Mouse (Mus musculus) heart, embryonic 14.5 days (tissue): Measurements from ENCODE around the gene Fbll1. TPM values are rescaled to one million over a fixed set of nuclear protein-coding genes. Genes with fewer than 3 reads are reported as not detected.

Experiments used
- ATAC-seq: fragments of 200-750 bp; cut with Nextera tagmentation; 2 replicates; pipeline ENCODE4 v1.8.0; 2017; ENCODE audit warnings: low read depth, moderate TSS enrichment; ENCODE audit not compliant: insufficient number of reproducible peaks, insufficient read depth, low FRiP score
- H3K27ac ChIP-seq, 2 experiments: fragments of 200-500 bp in 1 of 2; fragments of 300-500 bp in 1 of 2; sonication (generic) in 1 of 2; replicated peaks in 1 of 2; 2 replicates each; pipeline ENCODE4 v1.5.1; 2012 to 2014; ENCODE audit warnings: low read depth in 2 of 2, low read length in 2 of 2, control low read depth in 1 of 2, mild to moderate bottlenecking in 1 of 2, mixed read lengths in 1 of 2; ENCODE audit not compliant: control insufficient read depth in 1 of 2, insufficient read depth in 1 of 2
- H3K27me3 ChIP-seq: fragments of 300-500 bp; sonication (generic); 2 replicates; pipeline ENCODE4 v1.6.1; 2014; ENCODE audit warnings: mild to moderate bottlenecking, low read length, control low read depth; ENCODE audit not compliant: control insufficient read depth, insufficient read depth
- H3K36me3 ChIP-seq: fragments of 300-500 bp; sonication (generic); 2 replicates; pipeline ENCODE4 v1.6.1; 2014; ENCODE audit warnings: mild to moderate bottlenecking, control low read depth, low read length, mixed read lengths; ENCODE audit not compliant: control insufficient read depth, insufficient read depth
- H3K4me1 ChIP-seq, 2 experiments: fragments of 200-500 bp in 1 of 2; fragments of 300-500 bp in 1 of 2; sonication (generic) in 1 of 2; 2 replicates each; pipeline ENCODE4 v1.6.1; 2012 to 2014; ENCODE audit warnings: low read length in 2 of 2, control low read depth in 1 of 2, mixed read lengths in 1 of 2; ENCODE audit not compliant: control insufficient read depth in 2 of 2, insufficient read depth in 2 of 2
- H3K4me2 ChIP-seq: fragments of 300-500 bp; sonication (generic); 2 replicates; pipeline ENCODE4 v1.6.1; 2014; ENCODE audit warnings: mild to moderate bottlenecking, low read length
- H3K4me3 ChIP-seq, 2 experiments: fragments of 200-500 bp in 1 of 2; fragments of 300-500 bp in 1 of 2; sonication (generic) in 1 of 2; 2 replicates each; pipeline ENCODE4 v1.5.1; 2012 to 2014; ENCODE audit warnings: low read length in 2 of 2, mild to moderate bottlenecking in 2 of 2, control low read depth in 1 of 2, low read depth in 1 of 2, moderate library complexity in 1 of 2; ENCODE audit not compliant: control insufficient read depth in 1 of 2, insufficient read depth in 1 of 2
- H3K9ac ChIP-seq: fragments of 300-500 bp; sonication (generic); 2 replicates; pipeline ENCODE4 v1.6.1; 2014; ENCODE audit warnings: mild to moderate bottlenecking, low read length
- H3K9me3 ChIP-seq: fragments of 300-500 bp; sonication (generic); 2 replicates; pipeline ENCODE4 v1.6.1; 2016; ENCODE audit warnings: low read length, control low read depth; ENCODE audit not compliant: control insufficient read depth
- WGBS: fragments of 180-500 bp; shearing (Covaris S2); extraction: QIAGEN DNeasy Blood & Tissue Kit; methylation state at CpG from one replicate; pipeline ENCODE4 v1.1.7; 2014; 5-methylcytosine and 5-hydroxymethylcytosine counted together
- polyA plus RNA-seq: library from polyadenylated mRNA; unstranded; fragments of >200 nt; fragmentation: Nextera tagmentation; extraction: Ambion mirVana; gene quantifications from 2 replicates; pipeline ENCODE4 v1.2.1, GENCODE M21; 2014

Gene Fbll1
- polyA plus RNA-seq, 1 experiment from 2014 or later, result 0.14 TPM

- H3K36me3 ChIP-seq, result peaks cover 90% of the 10 kb centered on the region
- H3K4me2 ChIP-seq, result no peak overlapping the region
- no peaks in the 10 kb centered on the region for H3K9me3 ChIP-seq
- H3K27me3 ChIP-seq, result no peaks in the 10 kb centered on the region
- ATAC-seq, result no peak
- no peaks in the 10 kb centered on the region for H3K4me1 ChIP-seq
- H3K9ac ChIP-seq, result no peak overlapping the region
- no peak overlapping the region for H3K4me3 ChIP-seq
- WGBS, result 96% methylated on average over 3 of the region's 3 CpGs
- H3K27ac ChIP-seq, result no peak overlapping the region
Observed at GRCm38 (mm10) chr11:35782444-35782843, 16.2 kb downstream of the Fbll1 start.

GRCm38 (mm10) chr11:35780336-35780735, 18.3 kb downstream of the Fbll1 start:
- Histone ChIP-seq H3K27me3 (no peaks in the 10 kb centered on the region), H3K27ac (no peak overlapping the region), H3K9ac (no peak overlapping the region), H3K36me3 (peaks cover 91% of the 10 kb centered on the region), H3K4me1 (no peaks in the 10 kb centered on the region), H3K9me3 (no peaks in the 10 kb centered on the region), H3K4me2 (no peak overlapping the region), H3K4me3 (no peak overlapping the region)
- ATAC-seq, result no peak
- 90% methylated on average over 3 of the region's 3 CpGs for WGBS

GRCm38 (mm10) chr11:35776452-35776851, 22.2 kb downstream of the Fbll1 start:
- WGBS, result 88% methylated on average over 3 of the region's 3 CpGs
- Histone ChIP-seq H3K27me3 (no peaks in the 10 kb centered on the region), H3K4me2 (no peak overlapping the region), H3K4me3 (no peak overlapping the region), H3K27ac (no peak overlapping the region), H3K4me1 (no peaks in the 10 kb centered on the region; a peak in 1 of 4 replicates), H3K9me3 (no peaks in the 10 kb centered on the region), H3K9ac (no peak overlapping the region), H3K36me3 (peaks cover 52% of the 10 kb centered on the region)
- no peak for ATAC-seq

- Histone ChIP-seq H3K4me3 (no peak overlapping the region), H3K27ac (no peak overlapping the region), H3K27me3 (no peaks in the 10 kb centered on the region), H3K4me2 (no peak overlapping the region), H3K9me3 (no peaks in the 10 kb centered on the region), H3K9ac (no peak overlapping the region), H3K4me1 (peaks cover 0 to 7% of the 10 kb centered on the region in 2 experiments; a peak in 3 of 4 replicates), H3K36me3 (peaks cover 47% of the 10 kb centered on the region)
- 95% methylated on average over 3 of the region's 3 CpGs for WGBS
- ATAC-seq, result no peak
Observed at GRCm38 (mm10) chr11:35775606-35776005, 23.1 kb downstream of the Fbll1 start.

- Histone ChIP-seq H3K4me2 (peak overlapping the region; percentile 82), H3K36me3 (peaks cover under 1% of the 10 kb centered on the region), H3K27ac (no peak overlapping the region), H3K9ac (peak overlapping the region; percentile 88), H3K4me1 (peaks cover 0 to 8% of the 10 kb centered on the region in 2 experiments; a peak in 3 of 4 replicates), H3K4me3 (peak overlapping the region; percentile 75 to 100; a peak in 3 of 4 replicates), H3K27me3 (no peaks in the 10 kb centered on the region), H3K9me3 (no peaks in the 10 kb centered on the region)
- no peak for ATAC-seq
- 56% methylated on average over 9 of the region's 9 CpGs for WGBS
Observed at GRCm38 (mm10) chr11:35770741-35771504, 27.8 kb downstream of the Fbll1 start.

GRCm38 (mm10) chr11:35769746-35770437, 28.8 kb downstream of the Fbll1 start:
- Histone ChIP-seq H3K4me2 (peak overlapping the region; percentile 82), H3K4me1 (peaks cover 0 to 8% of the 10 kb centered on the region in 2 experiments; a peak in 3 of 4 replicates), H3K27ac (peak overlapping the region; percentile 84 to 98), H3K4me3 (peak overlapping the region; percentile 75 to 100), H3K27me3 (no peaks in the 10 kb centered on the region), H3K9me3 (no peaks in the 10 kb centered on the region), H3K9ac (peak overlapping the region; percentile 88), H3K36me3 (no peaks in the 10 kb centered on the region)
- WGBS, result under 1% methylated on average over 29 of the region's 41 CpGs
- peak; percentile 89 for ATAC-seq

- H3K27ac ChIP-seq, result peak within 1 kb of the TSS; percentile 84 to 98
- WGBS, result under 1% methylated on average over 46 of the region's 50 CpGs
- peaks cover 0 to 8% of the 10 kb centered on the region in 2 experiments; a peak in 3 of 4 replicates for H3K4me1 ChIP-seq
- H3K4me2 ChIP-seq, result peak within 1 kb of the TSS; percentile 82
- no peaks in the 10 kb centered on the region for H3K27me3 ChIP-seq
- no peaks in the 10 kb centered on the region for H3K36me3 ChIP-seq
- no peaks in the 10 kb centered on the region for H3K9me3 ChIP-seq
- peak within 1 kb of the TSS; percentile 75 to 100 for H3K4me3 ChIP-seq
- ATAC-seq, result peak; percentile 99
- peak within 1 kb of the TSS; percentile 88 for H3K9ac ChIP-seq
Observed at GRCm38 (mm10) chr11:35769188-35769745, 29.4 kb downstream of the Fbll1 start, which contains the start of gene Pank3. Gene Pank3 (plus strand): TSS chr11:35769484.
